Mouse (Mus musculus) bone marrow, adult 2 months (tissue): ENCODE measurements around the gene Cfap52.

Experiments
- CTCF ChIP-seq: fragments of 200-500 bp; IDR thresholded peaks from 2 replicates; pipeline ENCODE4 v1.5.1; 2011; ENCODE audit warnings: low read length, control low read depth; ENCODE audit not compliant: control insufficient read depth, insufficient read depth
- POLR2A ChIP-seq: fragments of 200-500 bp; IDR thresholded peaks from 2 replicates; pipeline ENCODE4 v1.6.1; 2011; ENCODE audit warnings: low read depth, mild to moderate bottlenecking, control low read depth, low read length, borderline replicate concordance; ENCODE audit not compliant: control insufficient read depth

GRCm38 (mm10) chr11:67991240-67991639 is 25.8 kb upstream of the Cfap52 start:
- TF ChIP-seq CTCF: no peak
- no peak for TF ChIP-seq POLR2A
